Mouse (Mus musculus) G1E (cell line): ENCODE data around the gene Serpinb9. TPM values are rescaled to one million over a fixed set of nuclear protein-coding genes. Genes with fewer than 3 reads are reported as not detected.
A peak's percentile ranks its signal among the peaks of the same experiment; 100 is the strongest.
"Not testable (repeated sequence)": the region's sequence is repeated elsewhere in the genome, so short reads cannot be mapped to it uniquely, and the experiment has no call there.

Experiments used
- ATAC-seq: 2 replicates; pipeline ENCODE4 v1.8.0; 2016; ENCODE audit warnings: mild to moderate bottlenecking; ENCODE audit not compliant: insufficient number of reproducible peaks, poor library complexity, low FRiP score, severe bottlenecking; ENCODE audit errors: extremely low read depth
- DNase-seq: peaks from one replicate; pipeline ENCODE4 v3.0.0; 2012; ENCODE audit warnings: low spot score
- H3K27me3 ChIP-seq: 2 replicates; pipeline ENCODE4 v1.6.1; 2012; ENCODE audit warnings: mild to moderate bottlenecking, low read length, inconsistent platforms; ENCODE audit not compliant: insufficient read depth
- H3K36me3 ChIP-seq: replicated peaks from 2 replicates; pipeline ENCODE3; 2012; ENCODE audit warnings: mild to moderate bottlenecking, inconsistent platforms
- H3K4me1 ChIP-seq: 2 replicates; pipeline ENCODE4 v1.6.1; 2012; ENCODE audit warnings: low read depth, low read length, inconsistent platforms, mixed read lengths; ENCODE audit not compliant: insufficient read depth
- H3K4me3 ChIP-seq: 2 replicates; pipeline ENCODE4 v1.5.1; 2012; ENCODE audit warnings: low read depth, mild to moderate bottlenecking, inconsistent platforms, low read length, moderate library complexity, mixed read lengths
- H3K9me3 ChIP-seq: replicated peaks from 2 replicates; pipeline ENCODE4 v1.6.1; 2012; ENCODE audit warnings: inconsistent platforms
- CTCF ChIP-seq: IDR thresholded peaks from 2 replicates; pipeline ENCODE4 v1.5.1; 2012; ENCODE audit warnings: low read depth, low read length, inconsistent platforms, mixed read lengths
- GATA1 ChIP-seq: IDR thresholded peaks from 2 replicates; pipeline ENCODE4 v1.6.1; 2012; ENCODE audit warnings: borderline replicate concordance, low read length, inconsistent platforms, mixed read lengths
- GATA2 ChIP-seq: IDR thresholded peaks from 2 replicates; pipeline ENCODE4 v1.6.1; 2012; ENCODE audit warnings: low read depth, low read length, inconsistent platforms, borderline replicate concordance
- POLR2AphosphoS5 ChIP-seq: IDR thresholded peaks from 2 replicates; pipeline ENCODE4 v1.6.1; 2012; ENCODE audit warnings: low read depth, low read length, inconsistent platforms; ENCODE audit not compliant: insufficient replicate concordance
- TAL1 ChIP-seq: conservative IDR thresholded peaks from 2 replicates; pipeline ENCODE4 v1.6.1; 2012; ENCODE audit warnings: low read depth, low read length, inconsistent platforms, mixed read lengths
- polyA plus RNA-seq: library from polyadenylated mRNA; stranded (reverse); fragments of >175 nt; gene quantifications from 2 replicates; pipeline ENCODE4 v1.2.3, GENCODE M21; 2012
- total RNA-seq, 2 experiments: library from RNA; stranded (forward) in 1 of 2; stranded (reverse) in 1 of 2; fragments of 200-1000 nt in 1 of 2; fragments of >200 nt in 1 of 2; fragmentation: Nextera tagmentation in 1 of 2; gene quantifications; 2 replicates each; pipeline ENCODE4 v1.2.3; 2014 to 2017

The Serpinb9 gene
- total RNA-seq (2014; fragmentation: Nextera tagmentation) (2.6 and 3.4 TPM in 2 replicates), total RNA-seq (2017) (2.4 and 3.0 TPM in 2 replicates), polyA plus RNA-seq (0.11 and 0.15 TPM in 2 replicates)

DNA sequence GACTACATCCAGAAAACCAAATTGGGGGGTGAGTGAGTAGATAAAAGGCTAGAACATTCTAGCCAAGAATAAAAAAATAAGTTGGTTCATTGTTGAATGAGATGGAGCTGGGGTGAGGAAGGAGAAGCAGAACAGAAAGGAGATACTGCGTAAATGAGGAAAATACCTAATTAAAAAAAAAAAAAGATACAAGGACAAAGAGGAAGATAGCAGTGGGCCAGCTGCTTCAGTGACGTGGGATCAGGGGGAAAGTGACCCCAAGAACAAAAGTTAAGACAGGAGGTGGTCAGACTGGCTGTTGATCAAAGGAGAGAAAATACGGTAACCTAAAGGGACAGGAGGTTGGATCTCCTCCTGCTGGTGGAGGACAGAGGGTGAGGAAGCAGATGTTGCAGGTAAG, at the start of gene Serpinb9:
Gene Serpinb9 (plus strand): TSS at position 301 of the 400 bp plus-strand sequence.
- no peaks in the 10 kb centered on the region for H3K27me3 ChIP-seq
- peaks cover 30% of the 10 kb centered on the region for H3K4me1 ChIP-seq
- no peaks in the 10 kb centered on the region for H3K9me3 ChIP-seq
- TF ChIP-seq GATA1 = no peak
- TF ChIP-seq GATA2 = no peak
- no peak for TF ChIP-seq CTCF
- no peak for TF ChIP-seq TAL1
- TF ChIP-seq POLR2AphosphoS5 = no peak
- ATAC-seq (no peak), DNase-seq (no peak)
- H3K4me3 ChIP-seq = peak within 1 kb of the TSS; percentile 71
- H3K36me3 ChIP-seq = no peaks in the 10 kb centered on the region

DNA sequence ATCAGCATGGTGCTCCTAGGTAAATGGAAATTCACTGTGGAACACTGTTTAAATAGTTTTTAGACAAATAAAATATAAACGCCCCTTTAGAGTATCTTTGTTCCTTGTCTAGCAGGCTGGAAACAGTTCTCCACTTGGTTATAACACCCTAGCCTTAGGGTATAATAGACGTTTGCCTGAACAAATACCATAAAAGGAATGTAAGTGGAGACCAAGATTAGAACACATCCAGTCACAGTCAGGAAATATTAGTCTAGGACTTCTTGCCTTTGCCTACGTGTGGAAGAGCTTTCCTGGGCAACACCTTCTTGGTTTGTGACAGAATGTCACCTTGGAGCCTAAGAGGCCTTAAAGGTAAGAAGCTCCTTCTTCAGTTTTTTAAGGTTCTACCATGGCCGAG, 46.5 kb upstream of the Serpinb9 start:
- Histone ChIP-seq H3K4me1 (no peaks in the 10 kb centered on the region), H3K27me3 (no peaks in the 10 kb centered on the region; the same call in 1 of the 2 replicates), H3K4me3 (no peak overlapping the region), H3K36me3 (no peaks in the 10 kb centered on the region), H3K9me3 (no peaks in the 10 kb centered on the region)
- DNase-seq (no peak), ATAC-seq (no peak)
- TF ChIP-seq POLR2AphosphoS5 (no peak), GATA2 (no peak), TAL1 (no peak), CTCF (no peak), GATA1 (no peak)

DNA sequence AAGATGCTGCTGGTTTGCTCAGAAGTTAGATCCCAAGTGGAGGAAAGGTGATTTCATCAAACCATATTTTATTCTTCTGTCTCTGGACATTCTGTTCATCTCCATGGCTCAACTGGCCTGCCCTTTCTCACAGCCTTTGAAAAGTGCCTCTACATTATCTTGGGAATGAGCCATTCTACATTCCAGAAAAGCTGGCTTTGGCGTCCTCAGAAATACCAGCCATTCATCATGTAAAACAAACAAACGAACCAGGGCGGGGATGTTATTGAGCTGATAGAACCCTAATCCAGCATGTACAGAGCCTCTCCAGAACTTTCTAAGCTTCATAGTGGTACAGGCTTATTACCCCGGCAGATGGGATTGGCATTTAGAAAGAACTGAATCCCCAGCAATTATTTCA, 45.1 kb upstream of the Serpinb9 start:
- peaks cover 1% of the 10 kb centered on the region; the same call in 1 of the 2 replicates for H3K27me3 ChIP-seq
- DNase-seq (no peak), ATAC-seq (no peak)
- TF ChIP-seq TAL1 (no peak), POLR2AphosphoS5 (no peak), GATA1 (no peak), CTCF (no peak), GATA2 (no peak)
- no peaks in the 10 kb centered on the region for H3K36me3 ChIP-seq
- H3K4me1 ChIP-seq = no peaks in the 10 kb centered on the region
- H3K4me3 ChIP-seq = no peak overlapping the region
- no peaks in the 10 kb centered on the region for H3K9me3 ChIP-seq

DNA sequence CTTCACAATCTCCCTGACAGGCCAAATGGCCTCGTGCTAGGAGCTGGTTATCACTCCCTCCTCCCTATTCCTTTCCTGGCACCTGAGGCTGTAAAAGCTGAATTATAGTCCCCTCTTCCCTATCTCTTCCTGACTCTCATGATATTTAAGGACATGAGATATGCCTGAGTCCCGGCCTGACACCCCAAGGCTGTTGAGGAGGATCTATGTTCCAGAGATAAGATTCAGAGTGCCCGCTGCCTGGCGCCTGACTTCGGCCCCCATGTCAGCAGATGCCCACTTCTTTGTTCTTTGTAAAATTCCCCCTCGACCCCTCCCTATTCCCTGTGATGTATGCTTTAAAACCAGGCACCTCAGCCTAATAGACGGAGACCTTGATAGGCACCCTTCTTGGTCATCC, 44.5 kb upstream of the Serpinb9 start:
- not testable (repeated sequence) for DNase-seq, H3K4me1 ChIP-seq, ATAC-seq, H3K9me3 ChIP-seq, H3K4me3 ChIP-seq, H3K36me3 ChIP-seq, H3K27me3 ChIP-seq

DNA sequence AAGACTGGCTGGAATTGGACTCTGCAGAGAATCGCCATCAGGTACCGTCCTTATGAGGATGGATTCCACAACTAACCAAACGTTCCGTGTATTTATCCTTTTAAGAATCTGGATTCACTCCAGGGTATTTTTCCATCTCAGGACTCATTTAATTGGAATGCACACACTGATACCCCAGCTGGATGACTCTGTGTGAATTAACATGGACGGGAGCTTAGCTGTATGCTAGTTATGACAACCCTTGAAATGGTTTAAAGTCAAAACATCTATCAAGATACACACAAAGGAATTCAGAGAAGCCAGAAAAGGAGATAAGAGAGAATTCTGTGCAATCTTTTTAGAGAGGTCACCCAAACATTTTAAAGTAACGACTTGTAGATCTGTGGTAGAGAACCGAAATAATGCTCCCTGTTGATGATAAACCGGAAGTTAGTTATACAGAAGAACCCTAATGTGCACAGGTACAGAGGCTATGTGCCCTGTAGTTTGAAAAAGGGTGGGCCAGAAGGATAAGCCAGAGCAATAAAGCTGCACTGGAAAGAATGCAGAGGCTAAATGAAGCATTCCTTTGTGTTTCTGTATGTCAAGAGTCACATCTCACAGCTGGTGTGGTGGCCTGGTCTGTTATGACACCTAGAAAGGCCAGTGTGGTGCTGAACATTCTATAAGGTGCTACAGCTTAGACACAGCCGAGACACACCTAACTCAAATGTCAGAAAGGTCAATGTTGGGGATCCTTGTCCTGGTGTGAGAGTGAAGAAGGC, 38.9 kb upstream of the Serpinb9 start:
- Histone ChIP-seq H3K27me3 (peaks cover 18% of the 10 kb centered on the region), H3K4me1 (no peaks in the 10 kb centered on the region), H3K4me3 (no peak overlapping the region), H3K9me3 (no peaks in the 10 kb centered on the region), H3K36me3 (no peaks in the 10 kb centered on the region)
- no peak for ATAC-seq
- TF ChIP-seq POLR2AphosphoS5 (no peak), TAL1 (no peak), GATA2 (no peak), CTCF (no peak), GATA1 (no peak)
- no peak for DNase-seq

DNA sequence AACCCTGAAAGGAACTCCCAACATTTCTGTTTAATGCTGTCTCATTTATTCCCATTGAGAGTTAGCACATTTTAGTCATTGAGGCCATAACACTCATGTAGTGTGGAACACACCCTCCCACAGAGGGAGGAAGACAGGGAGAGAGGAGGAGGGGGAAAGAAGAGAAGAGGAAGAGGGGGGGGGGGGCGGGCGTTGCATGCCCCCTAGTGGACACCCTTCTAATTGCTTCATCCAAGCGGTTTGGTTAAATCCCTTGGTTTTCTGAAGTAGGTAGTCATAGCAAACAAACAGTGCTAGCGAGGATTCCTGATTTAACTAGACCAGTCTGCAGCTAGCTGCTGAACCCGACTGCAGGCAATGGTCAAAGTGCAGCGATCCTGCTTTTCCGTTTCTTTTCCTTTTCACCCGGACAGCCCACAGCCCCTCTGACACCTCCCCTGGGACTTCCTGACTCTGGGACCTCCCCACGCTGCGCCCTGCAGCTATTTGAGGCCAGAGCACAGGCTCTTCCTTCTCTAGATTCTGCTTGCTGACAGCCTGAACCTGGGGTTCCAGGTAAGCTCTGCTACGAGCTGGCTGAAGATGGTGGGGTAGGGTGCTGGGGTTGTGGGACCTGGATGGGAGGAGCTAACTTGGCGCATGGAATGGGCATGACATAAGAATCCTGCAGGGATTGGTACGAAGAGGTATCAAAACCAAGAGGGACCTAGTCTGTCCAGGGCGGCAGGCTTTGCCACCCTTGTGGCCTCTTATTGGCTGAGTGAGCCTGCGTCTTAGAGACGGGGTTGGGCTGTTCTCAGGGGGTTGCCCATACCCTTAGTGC, 37.9 kb upstream of the Serpinb9 start, which contains the start of gene Serpinb6b:
Gene Serpinb6b (plus strand): TSS at position 221 of the 823 bp plus-strand sequence.
- peak; percentile 5 for DNase-seq
- no peak within 1 kb of the TSS for H3K4me3 ChIP-seq
- no peaks in the 10 kb centered on the region for H3K4me1 ChIP-seq
- H3K27me3 ChIP-seq = peaks cover 19% of the 10 kb centered on the region
- H3K9me3 ChIP-seq = no peaks in the 10 kb centered on the region
- no peak for ATAC-seq
- no peaks in the 10 kb centered on the region for H3K36me3 ChIP-seq
- no peak for TF ChIP-seq GATA2
- TF ChIP-seq GATA1 = no peak
- no peak for TF ChIP-seq POLR2AphosphoS5
- TF ChIP-seq TAL1 = no peak
- TF ChIP-seq CTCF = no peak
